Mouse (Mus musculus) heart, embryonic 15.5 days (tissue): Measurements from ENCODE around the gene Hpd. TPM values are rescaled to one million over a fixed set of nuclear protein-coding genes. Genes with fewer than 3 reads are reported as not detected.
"Not testable (repeated sequence)": the region's sequence is repeated elsewhere in the genome, so short reads cannot be mapped to it uniquely, and the experiment has no call there.

ENCODE experiments used
- ATAC-seq: fragments of 200-750 bp; cut with Nextera tagmentation; replicated peaks from 2 replicates; pipeline ENCODE4 v1.8.0; 2017; ENCODE audit warnings: low read depth, moderate TSS enrichment; ENCODE audit not compliant: insufficient number of reproducible peaks, insufficient read depth, low FRiP score
- H3K27ac ChIP-seq: fragments of 300-500 bp; sonication (generic); 2 replicates; pipeline ENCODE4 v1.5.1; 2015; ENCODE audit warnings: mild to moderate bottlenecking, inconsistent platforms
- H3K27me3 ChIP-seq: fragments of 300-500 bp; sonication (generic); 2 replicates; pipeline ENCODE4 v1.6.1; 2015; ENCODE audit warnings: inconsistent platforms
- H3K36me3 ChIP-seq: fragments of 300-500 bp; sonication (generic); 2 replicates; pipeline ENCODE4 v1.6.1; 2015; ENCODE audit warnings: mild to moderate bottlenecking, inconsistent platforms
- H3K4me1 ChIP-seq: fragments of 300-500 bp; sonication (generic); replicated peaks from 2 replicates; pipeline ENCODE4 v1.6.1; 2015; ENCODE audit warnings: inconsistent platforms
- H3K4me2 ChIP-seq: fragments of 300-500 bp; sonication (generic); 2 replicates; pipeline ENCODE4 v1.6.1; 2015; ENCODE audit warnings: inconsistent platforms, mild to moderate bottlenecking, moderate library complexity
- H3K4me3 ChIP-seq: fragments of 300-500 bp; sonication (generic); 2 replicates; pipeline ENCODE4 v1.5.1; 2015; ENCODE audit warnings: mild to moderate bottlenecking, inconsistent platforms
- H3K9ac ChIP-seq: fragments of 300-500 bp; sonication (generic); 2 replicates; pipeline ENCODE4 v1.6.1; 2015; ENCODE audit warnings: mild to moderate bottlenecking, inconsistent platforms
- H3K9me3 ChIP-seq: fragments of 300-500 bp; sonication (generic); replicated peaks from 2 replicates; pipeline ENCODE4 v1.6.1; 2016; ENCODE audit warnings: inconsistent platforms
- WGBS: fragments of 180-500 bp; shearing (Covaris S2); methylation state at CpG from one replicate; pipeline ENCODE4 v1.1.7; 2015; ENCODE audit warnings: mixed read lengths; 5-methylcytosine and 5-hydroxymethylcytosine counted together
- polyA plus RNA-seq: library from polyadenylated mRNA; unstranded; fragments of >200 nt; fragmentation: Nextera tagmentation; extraction: Ambion mirVana; gene quantifications from 2 replicates; pipeline ENCODE4 v1.2.1, GENCODE M21; 2015

The Hpd gene
- polyA plus RNA-seq, 1 experiment from 2014 or later: not detected

DNA sequence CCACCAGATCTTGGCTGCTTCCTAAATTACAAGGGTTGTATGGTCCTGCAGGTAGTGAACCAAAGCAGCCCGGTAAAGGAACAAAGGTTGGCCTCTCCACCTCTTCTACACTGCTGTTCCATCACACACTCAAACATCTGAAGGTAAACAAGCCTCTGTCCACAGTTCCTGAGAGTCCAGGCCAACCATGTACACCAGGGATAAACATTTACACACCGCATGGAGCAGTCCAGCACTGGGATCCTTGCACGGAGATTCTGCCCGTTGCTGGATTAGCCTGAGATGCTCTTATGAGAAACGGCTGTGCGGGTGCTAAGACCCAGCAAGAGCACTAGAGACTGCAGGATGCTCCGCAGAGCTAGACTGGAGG, 19.0 kb upstream of the Hpd start:
- no peak for ATAC-seq
- 77% methylated on average over 7 of the region's 7 CpGs for WGBS

DNA sequence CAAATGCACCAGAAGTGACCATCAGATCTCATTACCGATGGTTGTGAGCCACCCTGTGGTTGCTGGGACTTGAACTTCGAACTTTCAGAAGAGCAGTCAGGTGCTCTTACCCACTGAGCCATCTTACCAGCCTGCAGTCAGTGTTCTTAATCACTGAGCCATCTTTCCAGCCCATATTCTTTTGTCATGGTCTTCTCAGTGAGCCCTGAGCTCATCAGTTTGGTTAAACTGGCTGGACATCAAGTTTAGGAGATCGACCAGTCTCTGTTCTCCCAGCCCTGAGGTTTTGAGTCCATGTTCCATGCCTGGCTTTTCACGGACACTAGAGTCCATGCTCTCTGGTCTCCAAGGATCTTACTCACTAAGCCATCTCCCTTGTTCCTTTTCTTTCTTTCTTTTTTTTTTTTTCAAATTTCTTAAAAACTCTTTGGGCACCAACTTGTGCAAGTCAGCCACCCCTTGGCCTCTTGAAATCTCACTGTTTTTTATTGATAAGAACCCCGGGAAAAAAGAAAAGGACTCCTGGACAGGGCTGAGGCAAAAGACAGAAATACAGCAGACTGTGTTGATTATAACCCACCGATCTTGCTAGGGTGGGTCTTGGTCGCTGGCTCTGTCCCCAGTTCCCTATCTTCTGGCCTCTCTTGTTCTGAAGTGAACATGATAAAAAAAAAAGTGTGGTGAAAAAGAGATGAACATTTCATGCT, 18.4 kb upstream of the Hpd start:
- H3K4me3 ChIP-seq, H3K9ac ChIP-seq, ATAC-seq, H3K36me3 ChIP-seq, H3K27me3 ChIP-seq, H3K9me3 ChIP-seq, H3K27ac ChIP-seq, H3K4me1 ChIP-seq, H3K4me2 ChIP-seq: not testable (repeated sequence)
- WGBS: 70% methylated on average over 6 of the region's 7 CpGs

More for the DNA sequence above, 19.0 kb upstream of the Hpd start:
- Histone ChIP-seq H3K4me2 (no peak overlapping the region), H3K27me3 (no peaks in the 10 kb centered on the region), H3K9me3 (no peaks in the 10 kb centered on the region), H3K4me3 (no peak overlapping the region), H3K4me1 (no peaks in the 10 kb centered on the region), H3K27ac (no peak overlapping the region), H3K36me3 (no peaks in the 10 kb centered on the region), H3K9ac (no peak overlapping the region)

DNA sequence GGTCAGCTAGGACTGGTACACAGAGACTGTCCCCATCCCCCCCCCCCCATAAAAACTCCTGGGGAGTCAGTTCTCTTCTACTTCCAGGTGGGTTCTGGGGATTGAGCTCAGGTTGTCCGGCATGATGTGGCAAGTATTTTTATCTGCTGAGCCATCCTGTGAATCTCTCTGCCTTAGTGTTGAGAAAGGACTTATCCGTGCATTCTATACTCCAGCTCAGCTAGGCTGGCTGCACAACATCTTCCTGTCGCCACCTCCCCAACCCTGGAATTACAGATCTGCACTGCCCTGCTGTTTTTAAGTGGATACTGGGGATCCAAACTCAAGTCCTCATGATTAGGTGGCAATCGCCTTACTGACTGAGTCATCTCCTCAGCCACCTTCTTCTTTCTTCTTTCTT, 16.0 kb upstream of the Hpd start:
- Histone ChIP-seq H3K36me3 (no peaks in the 10 kb centered on the region), H3K4me1 (no peaks in the 10 kb centered on the region), H3K4me3 (no peak overlapping the region), H3K9ac (no peak overlapping the region), H3K27me3 (no peaks in the 10 kb centered on the region), H3K9me3 (no peaks in the 10 kb centered on the region), H3K4me2 (no peak overlapping the region), H3K27ac (no peak overlapping the region)
- 50% methylated on average over 4 of the region's 4 CpGs for WGBS
- no peak for ATAC-seq

DNA sequence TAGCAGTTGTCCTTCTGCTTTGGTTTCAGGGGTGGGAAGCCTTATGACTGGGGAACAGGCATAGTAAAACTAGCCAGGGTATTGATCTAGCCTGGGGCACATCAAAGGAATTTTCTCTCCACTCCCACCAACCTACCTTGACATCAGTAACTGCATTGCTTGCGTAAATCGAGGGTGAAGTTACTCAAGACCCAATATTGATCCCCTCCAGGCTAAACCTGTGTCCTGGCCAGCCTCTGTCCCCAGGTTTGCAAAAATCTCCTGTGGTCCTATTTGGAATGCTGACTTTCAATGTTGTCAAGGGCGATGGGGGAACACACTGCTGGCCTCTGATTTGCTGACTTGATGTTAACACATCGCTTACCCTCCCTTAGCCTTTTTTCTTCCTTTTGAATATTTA, 14.2 kb upstream of the Hpd start:
- no peaks in the 10 kb centered on the region for H3K9me3 ChIP-seq
- WGBS: 73% methylated on average over 4 of the region's 4 CpGs

DNA sequence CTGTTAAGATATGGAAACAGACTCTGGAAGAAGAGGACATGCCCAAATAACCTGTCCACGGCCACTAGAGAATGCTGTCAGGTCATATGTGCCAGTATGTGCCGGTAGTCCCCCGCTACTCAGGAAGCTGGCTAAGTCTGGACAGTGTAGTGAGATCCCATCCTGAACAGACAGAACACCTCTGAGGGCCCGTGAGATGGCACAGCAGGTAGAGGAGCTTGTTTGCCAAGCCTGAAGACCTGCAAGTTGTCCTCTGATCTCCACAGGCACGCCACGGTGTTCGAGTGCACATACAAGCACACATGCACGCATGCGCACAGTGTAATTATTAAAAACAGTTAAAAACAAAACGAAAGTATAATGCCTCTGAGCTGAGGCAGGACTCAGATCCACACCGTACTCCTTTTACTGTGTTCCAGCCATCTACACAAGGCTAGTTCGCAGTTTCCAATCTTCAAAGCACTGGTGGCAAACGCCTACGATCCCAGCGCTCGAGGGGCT, 13.0 kb upstream of the Hpd start:
- 87% methylated on average over 16 of the region's 16 CpGs for whole genome bisulfite sequencing
- H3K36me3 ChIP-seq: no peaks in the 10 kb centered on the region
- H3K4me2 ChIP-seq: no peak overlapping the region
- H3K9ac ChIP-seq: no peak overlapping the region
- ATAC-seq: no peak
- no peak overlapping the region for H3K27ac ChIP-seq
- no peaks in the 10 kb centered on the region for H3K27me3 ChIP-seq
- no peaks in the 10 kb centered on the region for H3K9me3 ChIP-seq
- no peaks in the 10 kb centered on the region for H3K4me1 ChIP-seq
- H3K4me3 ChIP-seq: no peak overlapping the region

More for the DNA sequence above, 14.2 kb upstream of the Hpd start:
- Histone ChIP-seq H3K4me1 (no peaks in the 10 kb centered on the region), H3K4me2 (no peak overlapping the region), H3K36me3 (no peaks in the 10 kb centered on the region), H3K27ac (no peak overlapping the region), H3K27me3 (no peaks in the 10 kb centered on the region), H3K9ac (no peak overlapping the region), H3K4me3 (no peak overlapping the region)
- no peak for ATAC-seq

- H3K36me3 ChIP-seq: no peaks in the 10 kb centered on the region
- WGBS: 75% methylated on average over 6 of the region's 6 CpGs
- no peak overlapping the region for H3K4me2 ChIP-seq
- no peak overlapping the region for H3K9ac ChIP-seq
- no peak overlapping the region for H3K27ac ChIP-seq
- no peaks in the 10 kb centered on the region for H3K4me1 ChIP-seq
- no peaks in the 10 kb centered on the region for H3K9me3 ChIP-seq
- H3K4me3 ChIP-seq: no peak overlapping the region
- ATAC-seq: no peak
- no peaks in the 10 kb centered on the region for H3K27me3 ChIP-seq
These were observed 12.3 kb upstream of the Hpd start for GRCm38 (mm10) chr5:123194856-123195255.

DNA sequence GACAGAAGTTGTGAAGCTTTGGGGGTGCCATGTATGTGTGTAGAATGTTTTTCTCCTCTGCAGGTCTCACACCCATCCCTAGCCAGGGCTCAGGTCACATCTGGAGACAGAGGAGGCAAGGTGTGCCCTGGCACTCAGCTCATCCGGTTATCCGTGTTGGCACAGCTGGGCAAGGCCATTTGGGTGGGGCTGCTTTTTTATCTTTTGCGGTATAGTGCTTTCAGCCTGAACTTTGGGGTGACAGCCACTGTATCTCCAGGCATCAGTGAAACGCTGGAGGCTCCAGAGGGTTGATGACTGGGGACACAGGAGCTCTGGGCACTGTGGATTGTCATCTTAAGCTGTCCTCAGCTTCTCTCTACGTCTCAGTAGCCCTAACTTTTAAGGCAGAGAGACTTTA, 10.9 kb upstream of the Hpd start:
- no peak overlapping the region for H3K4me3 ChIP-seq
- no peaks in the 10 kb centered on the region for H3K9me3 ChIP-seq
- no peak overlapping the region for H3K27ac ChIP-seq

DNA sequence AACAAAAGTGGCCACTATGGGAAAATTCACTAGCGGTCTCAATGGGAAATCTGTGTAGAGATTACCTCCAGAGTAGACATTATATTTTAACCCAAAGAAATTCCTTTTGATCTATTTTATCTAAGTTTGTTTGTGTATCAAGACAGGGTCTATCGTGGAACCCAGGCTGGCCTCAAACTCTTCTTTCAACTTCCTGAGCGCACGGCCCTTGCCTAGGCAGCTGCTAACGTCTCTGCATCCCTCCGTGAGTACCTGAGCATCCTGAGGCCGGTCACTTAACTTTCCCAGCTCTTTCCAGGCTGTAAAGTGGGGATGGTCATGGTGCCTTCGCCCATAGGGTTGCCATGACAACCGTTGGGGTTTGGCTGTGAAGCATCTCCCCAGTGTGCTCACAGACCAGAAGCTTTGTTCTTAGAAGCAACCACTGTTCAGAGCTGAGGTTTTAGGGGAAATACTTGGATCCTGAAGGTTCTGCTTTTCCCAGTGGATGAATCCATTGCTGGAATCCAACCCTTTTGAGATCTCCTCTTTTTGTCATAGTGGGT, 10.2 kb upstream of the Hpd start:
- Histone ChIP-seq H3K4me2 (no peak overlapping the region), H3K27me3 (no peaks in the 10 kb centered on the region), H3K36me3 (no peaks in the 10 kb centered on the region), H3K9me3 (no peaks in the 10 kb centered on the region), H3K4me3 (no peak overlapping the region), H3K27ac (no peak overlapping the region), H3K4me1 (no peaks in the 10 kb centered on the region), H3K9ac (no peak overlapping the region)
- WGBS: 56% methylated on average over 9 of the region's 9 CpGs
- no peak for ATAC-seq

More for the DNA sequence above, 10.9 kb upstream of the Hpd start:
- WGBS: 71% methylated on average over 5 of the region's 5 CpGs
- H3K27me3 ChIP-seq: no peaks in the 10 kb centered on the region
- H3K4me2 ChIP-seq: no peak overlapping the region
- H3K9ac ChIP-seq: no peak overlapping the region
- no peak for ATAC-seq
- no peaks in the 10 kb centered on the region for H3K36me3 ChIP-seq
- H3K4me1 ChIP-seq: no peaks in the 10 kb centered on the region

DNA sequence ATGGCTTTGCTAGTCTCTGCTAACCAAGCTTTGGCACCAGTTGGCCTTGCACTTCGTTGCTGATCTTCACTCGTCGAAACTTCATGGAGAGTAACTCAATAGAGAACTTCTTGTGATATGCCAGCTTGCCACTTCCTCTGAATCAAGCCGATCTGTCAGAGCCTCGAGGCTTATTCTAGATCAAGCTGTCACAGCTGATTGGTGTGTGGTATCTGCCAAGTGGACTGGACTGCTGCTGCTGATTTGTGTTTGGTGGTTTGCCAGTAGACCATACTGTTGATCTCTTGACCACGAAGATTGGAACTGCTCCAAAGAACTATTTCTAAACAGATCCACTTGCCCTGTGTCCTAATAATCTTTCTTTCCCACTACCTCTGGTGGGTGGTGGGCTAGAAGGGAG, 8.9 kb upstream of the Hpd start:
- WGBS: 44% methylated on average over 6 of the region's 6 CpGs
- H3K36me3 ChIP-seq: no peaks in the 10 kb centered on the region
- no peak overlapping the region for H3K27ac ChIP-seq
- 0 out of 2 replicates have a peak, but pooled peaks cover under 1% of the 10 kb centered on the region for H3K4me1 ChIP-seq
- H3K4me3 ChIP-seq: no peak overlapping the region
- H3K27me3 ChIP-seq: no peaks in the 10 kb centered on the region
- ATAC-seq: no peak
- no peak overlapping the region for H3K4me2 ChIP-seq
- no peaks in the 10 kb centered on the region for H3K9me3 ChIP-seq
- H3K9ac ChIP-seq: no peak overlapping the region

DNA sequence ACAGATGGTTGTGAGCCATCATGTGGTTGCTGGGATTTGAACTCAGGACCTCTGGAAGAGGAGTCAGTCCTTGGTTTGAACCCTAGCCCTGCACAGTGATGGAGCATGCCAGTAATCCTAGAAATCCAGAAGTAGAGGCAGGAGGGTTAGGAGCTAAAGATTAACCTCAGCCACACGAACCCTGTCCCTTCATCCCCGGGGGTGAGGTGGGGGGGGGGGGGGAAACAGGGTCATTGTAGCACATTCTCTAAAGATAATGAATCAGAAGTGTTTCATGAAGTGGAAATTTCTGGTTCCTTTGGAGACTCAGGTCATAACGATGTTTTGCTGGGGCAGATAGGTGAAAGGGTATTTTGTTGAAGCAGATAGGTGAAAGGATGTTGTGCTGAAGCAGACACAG, 8.4 kb upstream of the Hpd start:
- H3K4me3 ChIP-seq: no peak overlapping the region
- no peaks in the 10 kb centered on the region for H3K36me3 ChIP-seq
- no peak for ATAC-seq
- H3K4me1 ChIP-seq: peaks cover 5% of the 10 kb centered on the region
- no peak overlapping the region for H3K27ac ChIP-seq
- 69% methylated on average over 3 of the region's 3 CpGs for WGBS
- H3K9ac ChIP-seq: no peak overlapping the region
- no peaks in the 10 kb centered on the region for H3K9me3 ChIP-seq
- no peaks in the 10 kb centered on the region for H3K27me3 ChIP-seq
- no peak overlapping the region for H3K4me2 ChIP-seq

- H3K27ac ChIP-seq: no peak overlapping the region
- H3K27me3 ChIP-seq: no peaks in the 10 kb centered on the region
- no peak overlapping the region for H3K4me3 ChIP-seq
- no peak overlapping the region for H3K9ac ChIP-seq
- 85% methylated on average over 3 of the region's 3 CpGs for WGBS
- peaks cover 7% of the 10 kb centered on the region for H3K4me1 ChIP-seq
- no peak overlapping the region for H3K4me2 ChIP-seq
- ATAC-seq: no peak
- no peaks in the 10 kb centered on the region for H3K36me3 ChIP-seq
- H3K9me3 ChIP-seq: no peaks in the 10 kb centered on the region
These were observed 4.8 kb upstream of the Hpd start for GRCm38 (mm10) chr5:123187306-123187705.

GRCm38 (mm10) chr5:123185966-123186365, 3.4 kb upstream of the Hpd start:
- no peak; the same call in 1 of the 2 replicates for ATAC-seq
- peaks cover 7% of the 10 kb centered on the region for H3K4me1 ChIP-seq
- 36% methylated on average over 6 of the region's 6 CpGs for WGBS
- no peaks in the 10 kb centered on the region for H3K36me3 ChIP-seq
- H3K9me3 ChIP-seq: no peaks in the 10 kb centered on the region
- no peak overlapping the region for H3K4me3 ChIP-seq
- H3K27me3 ChIP-seq: no peaks in the 10 kb centered on the region
- no peak overlapping the region for H3K27ac ChIP-seq
- H3K9ac ChIP-seq: no peak overlapping the region
- no peak overlapping the region for H3K4me2 ChIP-seq
